Mouse (Mus musculus): Measurements from ENCODE around the gene Eps8l2.

- TF ChIP-seq EP300 (IDR thresholded peaks at IDR 0.05): no peak
- TF ChIP-seq CTCF (IDR thresholded peaks at IDR 0.05): no peak
These were observed 39.5 kb upstream of the Eps8l2 start for GRCm38 (mm10) chr7:141299175-141299574.
